Comparison of ENCODE assay signal across 24 mouse cellular contexts in genomic region chr12:77421667-77422393, GRCm38 (mm10).
DNase-seq lines count a peak whose midpoint lies in the region; ATAC-seq and TF ChIP-seq lines count a peak whose summit lies in the region.
"Had no signal": no experiment of that assay in that cellular context is flagged by ENCODE, and none has a peak within 500 bp of the region (broad histone marks: within the 10 kb centered on the region; RNA-seq: fewer than 3 reads in every experiment).

No protein-coding gene starts in this region.

- TF ChIP-seq POLR2A in limb, embryonic 14.5 days (IDR thresholded peaks at IDR 0.05; ENCODE audit: borderline replicate concordance, extremely low read depth, insufficient read depth, insufficient read length): no peak
- no peak for TF ChIP-seq POLR2A in MEL (IDR thresholded peaks at IDR 0.05; ENCODE audit: control insufficient read depth in 1 of 2, insufficient read depth in 1 of 2, low read depth in 1 of 2, low read length in 2 of 2, poor library complexity in 1 of 2)

- peaks cover 2% of the 10 kb centered on the region; the same call in 1 of the 2 replicates for H3K79me2 ChIP-seq in MEL (ENCODE audit: control insufficient read depth, insufficient read depth, low read length, poor library complexity)

- no peaks in the 10 kb centered on the region for H3K4me1 ChIP-seq in limb, embryonic 14.5 days (ENCODE audit: control insufficient read depth, insufficient read depth, low read length)
- no peaks in the 10 kb centered on the region for H3K4me1 ChIP-seq in limb, embryonic 10.5 days
- H3K4me1 ChIP-seq in midbrain, embryonic 11.5 days (ENCODE audit: control insufficient read depth, insufficient read depth, low read length): no peaks in the 10 kb centered on the region; the same call in 1 of the 2 replicates
- peaks cover under 1% of the 10 kb centered on the region; the same call in 1 of the 2 replicates for H3K4me1 ChIP-seq in midbrain, embryonic 14.5 days (ENCODE audit: control insufficient read depth, insufficient read depth, low read length)
- H3K4me1 ChIP-seq in MEL (ENCODE audit: control insufficient read depth in 1 of 2, insufficient read depth in 2 of 2, low read length in 2 of 2): peaks cover 0 to 6% of the 10 kb centered on the region in 2 experiments; a peak in 2 of 4 replicates
- H3K4me1 ChIP-seq in hindbrain, embryonic 16.5 days (ENCODE audit: control insufficient read depth, insufficient read depth, low read depth, low read length): no peaks in the 10 kb centered on the region

- no peaks in the 10 kb centered on the region; the same call in 1 of the 2 replicates for H3K9me3 ChIP-seq in limb, embryonic 14.5 days (ENCODE audit: control insufficient read depth, low read length)
- H3K9me3 ChIP-seq in limb, embryonic 10.5 days (replicated peaks): no peaks in the 10 kb centered on the region
- H3K9me3 ChIP-seq in midbrain, embryonic 11.5 days (ENCODE audit: control insufficient read depth, low read length): no peaks in the 10 kb centered on the region
- no peaks in the 10 kb centered on the region for H3K9me3 ChIP-seq in midbrain, embryonic 14.5 days (ENCODE audit: control insufficient read depth, low read length)
- no peaks in the 10 kb centered on the region for H3K9me3 ChIP-seq in MEL (replicated peaks; ENCODE audit: insufficient read depth, low read length)
- 0 out of 2 replicates have a peak, but pooled peaks cover 2% of the 10 kb centered on the region for H3K9me3 ChIP-seq in hindbrain, embryonic 16.5 days (ENCODE audit: control insufficient read depth, low read length)
- H3K9me3 ChIP-seq: G1E had no signal

- no peak overlapping the region for H3K27ac ChIP-seq in limb, embryonic 14.5 days (replicated peaks; ENCODE audit: low read depth, low read length)
- H3K27ac ChIP-seq in limb, embryonic 10.5 days: no peak overlapping the region
- H3K27ac ChIP-seq in midbrain, embryonic 11.5 days (ENCODE audit: low read depth, low read length): no peak overlapping the region
- no peak overlapping the region for H3K27ac ChIP-seq in midbrain, embryonic 14.5 days (replicated peaks; ENCODE audit: low read depth, low read length)
- H3K27ac ChIP-seq in MEL (ENCODE audit: control insufficient read depth, low read depth, low read length): peak overlapping the region; percentile 26
- H3K27ac ChIP-seq in hindbrain, embryonic 16.5 days (ENCODE audit: low read depth, low read length): no peak overlapping the region

- no peak for ATAC-seq in limb, embryonic 14.5 days (ENCODE audit: low FRiP score, low read depth)
- ATAC-seq in midbrain, embryonic 11.5 days (ENCODE audit: low FRiP score): no peak
- no peak for ATAC-seq in midbrain, embryonic 14.5 days (ENCODE audit: low FRiP score, low TSS enrichment)
- no peak for ATAC-seq in hindbrain, embryonic 16.5 days
- ATAC-seq: activated CD4-positive, CD25-positive, alpha-beta regulatory T cell, adult 4 months; CD4-positive, CD25-positive, alpha-beta regulatory T cell, adult 4 months; Patski had no signal

- H3K4me2 ChIP-seq in limb, embryonic 14.5 days (replicated peaks; ENCODE audit: low read depth, low read length, severe bottlenecking): no peak overlapping the region
- H3K4me2 ChIP-seq in midbrain, embryonic 11.5 days: no peak overlapping the region
- no peak overlapping the region for H3K4me2 ChIP-seq in midbrain, embryonic 14.5 days (ENCODE audit: low read length)
- H3K4me2 ChIP-seq in hindbrain, embryonic 16.5 days (ENCODE audit: low read length): no peak overlapping the region

- TF ChIP-seq RAD21 in MEL (IDR thresholded peaks at IDR 0.05; ENCODE audit: low read depth, low read length): no peak

- H3K27me3 ChIP-seq in limb, embryonic 14.5 days (ENCODE audit: control insufficient read depth, insufficient read depth, low read length): no peaks in the 10 kb centered on the region
- H3K27me3 ChIP-seq in limb, embryonic 10.5 days (ENCODE audit: low read depth, poor library complexity, severe bottlenecking): no peaks in the 10 kb centered on the region
- H3K27me3 ChIP-seq in midbrain, embryonic 11.5 days (ENCODE audit: control insufficient read depth, insufficient read depth, low read length): no peaks in the 10 kb centered on the region
- H3K27me3 ChIP-seq in midbrain, embryonic 14.5 days (ENCODE audit: control insufficient read depth, insufficient read depth, low read length): no peaks in the 10 kb centered on the region
- no peaks in the 10 kb centered on the region for H3K27me3 ChIP-seq in MEL (ENCODE audit: control insufficient read depth in 1 of 2, insufficient read depth in 2 of 2, low read length in 2 of 2)
- no peaks in the 10 kb centered on the region for H3K27me3 ChIP-seq in hindbrain, embryonic 16.5 days (replicated peaks; ENCODE audit: control insufficient read depth, insufficient read depth, low read length)
- H3K27me3 ChIP-seq: CH12.LX, Patski had no signal

- TF ChIP-seq CTCF in MEL (IDR thresholded peaks at IDR 0.05 in 2 of 3, conservative IDR thresholded peaks at IDR 0.05 in 1 of 3; ENCODE audit: control insufficient read depth in 1 of 3, insufficient read depth in 1 of 3, low read depth in 2 of 3, low read length in 3 of 3, poor library complexity in 1 of 3, severe bottlenecking in 1 of 3): no peak

- peak; percentile 45 to 46 for TF ChIP-seq EP300 in MEL (IDR thresholded peaks at IDR 0.05; ENCODE audit: low read depth in 1 of 2, low read length in 2 of 2)

- WGBS in limb, embryonic 14.5 days: 80% methylated on average over 6 of the region's 6 CpGs
- 92% methylated on average over 6 of the region's 6 CpGs for WGBS in limb, embryonic 10.5 days
- 88% methylated on average over 6 of the region's 6 CpGs for WGBS in midbrain, embryonic 11.5 days
- 93% methylated on average over 6 of the region's 6 CpGs for WGBS in midbrain, embryonic 14.5 days
- WGBS in hindbrain, embryonic 16.5 days: 93% methylated on average over 6 of the region's 6 CpGs

- no peak overlapping the region for H3K4me3 ChIP-seq in limb, embryonic 14.5 days (replicated peaks; ENCODE audit: low read length)
- H3K4me3 ChIP-seq in limb, embryonic 10.5 days: no peak overlapping the region
- no peak overlapping the region for H3K4me3 ChIP-seq in midbrain, embryonic 11.5 days (ENCODE audit: low read depth, low read length)
- H3K4me3 ChIP-seq in midbrain, embryonic 14.5 days (replicated peaks; ENCODE audit: low read depth, low read length): no peak overlapping the region
- no peak overlapping the region for H3K4me3 ChIP-seq in MEL (ENCODE audit: control insufficient read depth in 1 of 2, insufficient read depth in 1 of 2, low read depth in 2 of 2, low read length in 2 of 2)
- no peak overlapping the region for H3K4me3 ChIP-seq in hindbrain, embryonic 16.5 days (ENCODE audit: low read length)

- H3K9ac ChIP-seq in limb, embryonic 14.5 days (ENCODE audit: low read depth, low read length, severe bottlenecking): no peak overlapping the region
- no peak overlapping the region for H3K9ac ChIP-seq in midbrain, embryonic 11.5 days (ENCODE audit: low read length)
- H3K9ac ChIP-seq in midbrain, embryonic 14.5 days (replicated peaks; ENCODE audit: low read length): no peak overlapping the region
- no peak overlapping the region for H3K9ac ChIP-seq in MEL (ENCODE audit: control insufficient read depth, low read depth, low read length, poor library complexity, severe bottlenecking)
- no peak overlapping the region for H3K9ac ChIP-seq in hindbrain, embryonic 16.5 days (ENCODE audit: low read depth, low read length)

- H3K36me3 ChIP-seq in limb, embryonic 14.5 days (ENCODE audit: control insufficient read depth, insufficient read depth, low read length): no peaks in the 10 kb centered on the region
- H3K36me3 ChIP-seq in limb, embryonic 10.5 days: no peaks in the 10 kb centered on the region
- no peaks in the 10 kb centered on the region for H3K36me3 ChIP-seq in midbrain, embryonic 11.5 days (ENCODE audit: control insufficient read depth, insufficient read depth, low read length)
- H3K36me3 ChIP-seq in midbrain, embryonic 14.5 days (ENCODE audit: control insufficient read depth, insufficient read depth, low read length): no peaks in the 10 kb centered on the region
- peaks cover 7 to 23% of the 10 kb centered on the region in 2 experiments for H3K36me3 ChIP-seq in MEL (ENCODE audit: control insufficient read depth in 1 of 2, insufficient read depth in 2 of 2, low read length in 2 of 2)
- no peaks in the 10 kb centered on the region for H3K36me3 ChIP-seq in hindbrain, embryonic 16.5 days (ENCODE audit: control insufficient read depth, insufficient read depth, low read length)

- peak; percentile 1 for DNase-seq in limb, embryonic 14.5 days (ENCODE audit: low spot score)
- DNase-seq in limb, embryonic 10.5 days (ENCODE audit: low spot score): no peak
- DNase-seq in midbrain, embryonic 11.5 days (ENCODE audit: low spot score, missing footprints): peak; percentile 81
- DNase-seq in midbrain, embryonic 14.5 days: no peak
- peak; percentile 56 for DNase-seq in 416B (ENCODE audit: low read depth)
- peak; percentile 85 for DNase-seq in MEL (ENCODE audit: low read depth, low spot score)
- no peak for DNase-seq in spleen, adult 12 weeks (ENCODE audit: low spot score)
- DNase-seq: adrenal gland, adult 2 months; adrenal gland, adult 8-10 months; adrenal gland, postnatal 10 days; adrenal gland, postnatal 14 days; adrenal gland, postnatal 25 days; adrenal gland, postnatal 36 days; B cell, adult 2 months; cerebellum, adult 11 months; cerebellum, adult 11-12 months; cerebellum, adult 18-20 months; cerebellum, adult 2 months had no signal

TF ChIP-seq in MEL, 35 proteins besides CTCF, POLR2A, EP300 and RAD21 (continues in another document):
- TF ChIP-seq ZKSCAN1 (IDR thresholded peaks at IDR 0.05; ENCODE audit: low read depth, low read length): peak; percentile 75
- TF ChIP-seq TAL1 (IDR thresholded peaks at IDR 0.05; ENCODE audit: low read length): peak; percentile 69
- peak; percentile 37; the same call in 1 of the 2 replicates for TF ChIP-seq TCF12 (IDR thresholded peaks at IDR 0.05; ENCODE audit: low read depth, low read length)
- TF ChIP-seq MAZ (IDR thresholded peaks at IDR 0.05; ENCODE audit: low read depth, low read length): peak; percentile 58; the same call in 1 of the 2 replicates
- TF ChIP-seq MAX (IDR thresholded peaks at IDR 0.05; ENCODE audit: low read length): no peak
- 0 out of 2 replicates have a peak, but pooled peaks have one; percentile 6 for TF ChIP-seq ZNF384 (IDR thresholded peaks at IDR 0.05; ENCODE audit: low read depth, low read length)
- TF ChIP-seq KAT2A (conservative IDR thresholded peaks at IDR 0.05; ENCODE audit: low read depth, low read length): no peak
- no peak for TF ChIP-seq CHD2 (IDR thresholded peaks at IDR 0.05; ENCODE audit: low read length)
- no peak for TF ChIP-seq JUND (IDR thresholded peaks at IDR 0.05; ENCODE audit: low read depth, low read length)
- TF ChIP-seq BHLHE40 (IDR thresholded peaks at IDR 0.05; ENCODE audit: borderline replicate concordance, low read depth, low read length): peak; percentile 24; the same call in 1 of the 2 replicates
- 0 out of 2 replicates have a peak, but pooled peaks have one; percentile 3 for TF ChIP-seq RCOR1 (IDR thresholded peaks at IDR 0.05; ENCODE audit: low read depth, low read length)
- TF ChIP-seq GATA1 (IDR thresholded peaks at IDR 0.05; ENCODE audit: low read depth, low read length): peak; percentile 59; the same call in 1 of the 2 replicates
- TF ChIP-seq ETS1 (IDR thresholded peaks at IDR 0.05; ENCODE audit: low read depth, low read length): peak; percentile 23; the same call in 1 of the 2 replicates

Comparison
In these comparisons a context has a peak if more than half of its experiments do, and no peak if none do; other contexts are left out.
1. DNase-seq: peak in limb, embryonic 14.5 days (single experiment), midbrain, embryonic 11.5 days (single experiment), 416B (single experiment) and MEL (single experiment); none in limb, embryonic 10.5 days (single experiment), midbrain, embryonic 14.5 days (single experiment) and spleen, adult 12 weeks (single experiment).